ENCODE assay signal across 16 mouse cellular contexts in genomic region chr1:168292106-168292505, GRCm38 (mm10).
DNase-seq lines count a peak whose midpoint lies in the region; ATAC-seq and TF ChIP-seq lines count a peak whose summit lies in the region.
"Had no signal": no experiment of that assay in that cellular context is flagged by ENCODE, and none has a peak within 500 bp of the region (broad histone marks: within the 10 kb centered on the region; RNA-seq: fewer than 3 reads in every experiment).

No protein-coding gene starts in this region.

- no peak for DNase-seq in gastrocnemius, adult 2 months
- DNase-seq in gastrocnemius, postnatal 10 days: no peak
- no peak for DNase-seq in kidney, adult 11 months
- DNase-seq in adrenal gland, adult 8-10 months: peak; percentile 76
- DNase-seq in hindbrain, embryonic 14.5 days (ENCODE audit: low spot score): no peak
- DNase-seq in cerebellum, postnatal 10 days: no peak
- no peak for DNase-seq in thymus, adult 2 months
- DNase-seq: gastrocnemius, postnatal 36 days; liver; lung, postnatal 14 days; thymus, postnatal 25 days had no signal

- intact Hi-C loops in gastrocnemius, adult 2 months (cut with DNase I): no loop called here

- no peak for TF ChIP-seq POLR2A in thymus, adult 2 months (IDR thresholded peaks at IDR 0.05; ENCODE audit: control insufficient read depth, extremely low read depth, insufficient read depth, low read length, poor library complexity)

- peaks cover 10% of the 10 kb centered on the region; the same call in 1 of the 2 replicates for H3K36me3 ChIP-seq in kidney, embryonic 15.5 days
- H3K36me3 ChIP-seq in hindbrain, embryonic 14.5 days (replicated peaks; ENCODE audit: control insufficient read depth, insufficient read depth): no peaks in the 10 kb centered on the region
- no peaks in the 10 kb centered on the region for H3K36me3 ChIP-seq in thymus, adult 2 months (ENCODE audit: control insufficient read depth, insufficient read depth, low read length)
- H3K36me3 ChIP-seq: G1E had no signal

- H3K27ac ChIP-seq in gastrocnemius, adult 2 months: peak overlapping the region; percentile 4; the same call in 1 of the 2 replicates
- H3K27ac ChIP-seq in kidney, embryonic 15.5 days: 0 out of 2 replicates have a peak overlapping the region, but pooled peaks have one; percentile 47
- H3K27ac ChIP-seq in hindbrain, embryonic 14.5 days: peak overlapping the region; percentile 66
- H3K27ac ChIP-seq in thymus, adult 2 months (ENCODE audit: control insufficient read depth, insufficient read depth, low read length): no peak overlapping the region
- H3K27ac ChIP-seq: embryonic facial prominence, embryonic 13.5 days had no signal

- no peak overlapping the region for H3K4me2 ChIP-seq in kidney, embryonic 15.5 days
- H3K4me2 ChIP-seq in hindbrain, embryonic 14.5 days (replicated peaks): no peak overlapping the region
- H3K4me2 ChIP-seq: embryonic facial prominence, embryonic 13.5 days had no signal

- H3K4me3 ChIP-seq in gastrocnemius, adult 2 months: no peak overlapping the region
- no peak overlapping the region for H3K4me3 ChIP-seq in kidney, embryonic 15.5 days (replicated peaks)
- no peak overlapping the region for H3K4me3 ChIP-seq in hindbrain, embryonic 14.5 days (replicated peaks; ENCODE audit: low read length)
- no peak overlapping the region for H3K4me3 ChIP-seq in thymus, adult 2 months (ENCODE audit: control insufficient read depth, insufficient read depth, low read length)
- H3K4me3 ChIP-seq: embryonic facial prominence, embryonic 13.5 days had no signal

- no peak overlapping the region for H3K9ac ChIP-seq in kidney, embryonic 15.5 days
- H3K9ac ChIP-seq in hindbrain, embryonic 14.5 days: no peak overlapping the region
- H3K9ac ChIP-seq: embryonic facial prominence, embryonic 13.5 days had no signal

- no peaks in the 10 kb centered on the region for H3K9me3 ChIP-seq in kidney, embryonic 15.5 days (replicated peaks)
- H3K9me3 ChIP-seq in hindbrain, embryonic 14.5 days (ENCODE audit: control insufficient read depth, low read length): no peaks in the 10 kb centered on the region
- H3K9me3 ChIP-seq: embryonic facial prominence, embryonic 13.5 days had no signal

- 55% methylated on average over 9 of the region's 9 CpGs for WGBS in kidney, embryonic 15.5 days
- WGBS in hindbrain, embryonic 14.5 days: 53% methylated on average over 9 of the region's 9 CpGs
- WGBS in thymus, adult 2 months: 91% methylated on average over 9 of the region's 9 CpGs

- H3K27me3 ChIP-seq in kidney, embryonic 15.5 days: no peaks in the 10 kb centered on the region
- H3K27me3 ChIP-seq in hindbrain, embryonic 14.5 days (ENCODE audit: control insufficient read depth, insufficient read depth, low read length): no peaks in the 10 kb centered on the region
- H3K27me3 ChIP-seq in thymus, adult 2 months (ENCODE audit: control insufficient read depth, insufficient read depth, low read length): no peaks in the 10 kb centered on the region
- H3K27me3 ChIP-seq: embryonic facial prominence, embryonic 13.5 days had no signal

- no peak for ATAC-seq in kidney, embryonic 15.5 days (replicated peaks; ENCODE audit: low FRiP score)
- no peak for ATAC-seq in hindbrain, embryonic 14.5 days (ENCODE audit: low FRiP score)
- ATAC-seq: forebrain, embryonic 16.5 days; inflammation-experienced regulatory T-cells, adult 6 months had no signal

- no peak for TF ChIP-seq CTCF in gastrocnemius, adult 2 months (IDR thresholded peaks at IDR 0.05)
- TF ChIP-seq CTCF in thymus, adult 2 months (IDR thresholded peaks at IDR 0.05; ENCODE audit: borderline replicate concordance, control insufficient read depth, extremely low read depth, insufficient read depth, low read length, poor library complexity): no peak

- peaks cover 72% of the 10 kb centered on the region for H3K4me1 ChIP-seq in kidney, embryonic 15.5 days
- peaks cover 59% of the 10 kb centered on the region for H3K4me1 ChIP-seq in hindbrain, embryonic 14.5 days (replicated peaks; ENCODE audit: control insufficient read depth, insufficient read depth, low read length)
- no peaks in the 10 kb centered on the region for H3K4me1 ChIP-seq in thymus, adult 2 months (replicated peaks; ENCODE audit: control insufficient read depth, insufficient read depth, low read length)
